ENCODE assay signal across 8 mouse cellular contexts in genomic region chr8:126944781-126945691, GRCm38 (mm10). TPM values are rescaled to one million over a fixed set of nuclear protein-coding genes. Genes with fewer than 3 reads are reported as not detected.
DNase-seq lines count a peak whose midpoint lies in the region; ATAC-seq and TF ChIP-seq lines count a peak whose summit lies in the region.

No protein-coding gene starts in this region.

- in situ Hi-C loops in ES-E14 (cut with MboI; ENCODE audit: low sequenced_read_pairs in 2 of 2, unreplicated experiment in 2 of 2): no loop called here

- H3K9me3 ChIP-seq in ES-E14 (ENCODE audit: control insufficient read depth, insufficient read depth, low read depth, low read length): no peaks in the 10 kb centered on the region
- H3K9me3 ChIP-seq in forebrain, embryonic 16.5 days (ENCODE audit: control insufficient read depth, low read length): no peaks in the 10 kb centered on the region
- H3K9me3 ChIP-seq in liver, embryonic 11.5 days (ENCODE audit: control insufficient read depth, low read length): no peaks in the 10 kb centered on the region
- no peaks in the 10 kb centered on the region for H3K9me3 ChIP-seq in neural tube, embryonic 12.5 days

- peaks cover 0 to 12% of the 10 kb centered on the region in 2 experiments; a peak in 1 of 4 replicates for H3K4me1 ChIP-seq in ES-E14 (ENCODE audit: control insufficient read depth in 2 of 2, insufficient read depth in 2 of 2, low read length in 2 of 2, poor library complexity in 1 of 2)
- H3K4me1 ChIP-seq in cerebellum, adult 2 months (ENCODE audit: control insufficient read depth, insufficient read depth, low read length): peaks cover 5% of the 10 kb centered on the region
- H3K4me1 ChIP-seq in forebrain, embryonic 16.5 days (replicated peaks; ENCODE audit: control insufficient read depth, insufficient read depth, low read length): peaks cover 26% of the 10 kb centered on the region
- H3K4me1 ChIP-seq in liver, embryonic 11.5 days (replicated peaks; ENCODE audit: control insufficient read depth, insufficient read depth, low read length): peaks cover 14% of the 10 kb centered on the region
- peaks cover 17% of the 10 kb centered on the region for H3K4me1 ChIP-seq in neural tube, embryonic 12.5 days

- H3K9ac ChIP-seq in ES-E14 (ENCODE audit: insufficient read depth, low read depth, low read length, poor library complexity, severe bottlenecking): peak overlapping the region; percentile 96
- H3K9ac ChIP-seq in forebrain, embryonic 16.5 days (replicated peaks; ENCODE audit: low read depth, low read length): peak overlapping the region; percentile 88
- peak overlapping the region; percentile 96 for H3K9ac ChIP-seq in liver, embryonic 11.5 days (ENCODE audit: low read depth, low read length)
- peak overlapping the region; percentile 88 for H3K9ac ChIP-seq in neural tube, embryonic 12.5 days

- peak overlapping the region; percentile 66 for H3K4me2 ChIP-seq in forebrain, embryonic 16.5 days (ENCODE audit: low read length)
- peak overlapping the region; percentile 94 for H3K4me2 ChIP-seq in liver, embryonic 11.5 days
- peak overlapping the region; percentile 85 for H3K4me2 ChIP-seq in neural tube, embryonic 12.5 days (replicated peaks)

- peak overlapping the region; percentile 50 for H3K27ac ChIP-seq in ES-E14 (ENCODE audit: insufficient read depth, low read depth, low read length, poor library complexity, severe bottlenecking)
- H3K27ac ChIP-seq in cerebellum, adult 2 months (ENCODE audit: insufficient read depth, low read length): peak overlapping the region; percentile 45
- H3K27ac ChIP-seq in forebrain, embryonic 16.5 days (ENCODE audit: low read length): peak overlapping the region; percentile 79
- peak overlapping the region; percentile 78 for H3K27ac ChIP-seq in liver, embryonic 11.5 days (ENCODE audit: low read depth, low read length)
- peak overlapping the region; percentile 59 for H3K27ac ChIP-seq in neural tube, embryonic 12.5 days

- ATAC-seq in forebrain, embryonic 16.5 days: peak; percentile 62
- ATAC-seq in liver, embryonic 11.5 days (replicated peaks; ENCODE audit: low FRiP score): peak; percentile 55
- peak; percentile 77 for ATAC-seq in neural tube, embryonic 12.5 days (ENCODE audit: low FRiP score, low read depth)

- peaks cover 19% of the 10 kb centered on the region for H3K36me3 ChIP-seq in ES-E14 (ENCODE audit: control insufficient read depth, insufficient read depth, low read length, poor library complexity, severe bottlenecking)
- peaks cover 2% of the 10 kb centered on the region; the same call in 1 of the 2 replicates for H3K36me3 ChIP-seq in forebrain, embryonic 16.5 days (ENCODE audit: control insufficient read depth, insufficient read depth)
- peaks cover 2% of the 10 kb centered on the region; the same call in 1 of the 2 replicates for H3K36me3 ChIP-seq in liver, embryonic 11.5 days (ENCODE audit: control insufficient read depth, insufficient read depth, low read length)
- peaks cover 20% of the 10 kb centered on the region for H3K36me3 ChIP-seq in neural tube, embryonic 12.5 days

- peak; percentile 39 for DNase-seq in 3T3-L1 (ENCODE audit: low read depth, low spot score)
- DNase-seq in ES-E14 (ENCODE audit: low read depth, low spot score): no peak
- DNase-seq in cerebellum, adult 2 months: peak; percentile 36
- peak; percentile 77 for DNase-seq in kidney, adult 18-20 months
- DNase-seq in liver, embryonic 11.5 days (ENCODE audit: low spot score): peak; percentile 70
- peak; percentile 56 for DNase-seq in thymus, postnatal 0 days (ENCODE audit: low spot score)

- WGBS in cerebellum, adult 2 months: under 1% methylated on average over 46 of the region's 46 CpGs
- under 1% methylated on average over 46 of the region's 46 CpGs for WGBS in forebrain, embryonic 16.5 days
- WGBS in liver, embryonic 11.5 days: under 1% methylated on average over 46 of the region's 46 CpGs
- under 1% methylated on average over 46 of the region's 46 CpGs for WGBS in neural tube, embryonic 12.5 days

- H3K27me3 ChIP-seq in cerebellum, adult 2 months (ENCODE audit: control insufficient read depth, insufficient read depth, low read length): no peaks in the 10 kb centered on the region
- H3K27me3 ChIP-seq in forebrain, embryonic 16.5 days (replicated peaks; ENCODE audit: control insufficient read depth, insufficient read depth, low read length): no peaks in the 10 kb centered on the region
- H3K27me3 ChIP-seq in liver, embryonic 11.5 days (replicated peaks; ENCODE audit: control insufficient read depth, insufficient read depth, low read length): no peaks in the 10 kb centered on the region
- no peaks in the 10 kb centered on the region for H3K27me3 ChIP-seq in neural tube, embryonic 12.5 days (replicated peaks)

- no peak for TF ChIP-seq POLR2A in cerebellum, adult 2 months (IDR thresholded peaks at IDR 0.05; ENCODE audit: borderline replicate concordance, insufficient read depth, low read length)

- TF ChIP-seq CTCF in cerebellum, adult 2 months (IDR thresholded peaks at IDR 0.05; ENCODE audit: borderline replicate concordance, insufficient read depth, low read depth, low read length): no peak

- H3K4me3 ChIP-seq in ES-E14 (ENCODE audit: insufficient read depth in 1 of 2, low read depth in 1 of 2, low read length in 2 of 2, poor library complexity in 1 of 2, severe bottlenecking in 1 of 2): peak overlapping the region; percentile 80 to 98
- peak overlapping the region; percentile 84 for H3K4me3 ChIP-seq in cerebellum, adult 2 months (replicated peaks; ENCODE audit: insufficient read depth, low read depth, low read length)
- peak overlapping the region; percentile 87 for H3K4me3 ChIP-seq in forebrain, embryonic 16.5 days (replicated peaks; ENCODE audit: low read length)
- H3K4me3 ChIP-seq in liver, embryonic 11.5 days (ENCODE audit: low read depth, low read length): peak overlapping the region; percentile 97
- peak overlapping the region; percentile 79 for H3K4me3 ChIP-seq in neural tube, embryonic 12.5 days

TF ChIP-seq in ES-E14, 5 proteins besides CTCF, POLR2A, EP300 and RAD21:
- TF ChIP-seq ZC3H11A (IDR thresholded peaks at IDR 0.05; ENCODE audit: borderline replicate concordance, low read depth, low read length) (no peak), HCFC1 (IDR thresholded peaks at IDR 0.05; ENCODE audit: borderline replicate concordance, insufficient read depth, low read length) (no peak), MAFK (IDR thresholded peaks at IDR 0.05; ENCODE audit: insufficient read depth, low read depth, low read length) (no peak), ZNF384 (IDR thresholded peaks at IDR 0.05; ENCODE audit: low read depth, low read length) (no peak), CHD2 (IDR thresholded peaks at IDR 0.05; ENCODE audit: low read depth, low read length) (no peak)
TF ChIP-seq in ES-E14: peak in this region for 0.

RNA-seq across cellular contexts. Expression of gene Tomm20, which starts 0.6 kb away (rescaled TPM):
- total RNA-seq in ES-E14 (2012; rRNA removed): 815 and 854 TPM in 2 replicates
- polyA plus RNA-seq in cerebellum, adult 2 months (2012; rRNA removed): 195 and 202 TPM in 2 replicates
- 191 and 193 TPM in 2 replicates for polyA plus RNA-seq in forebrain, embryonic 16.5 days (2015; fragmentation: Nextera tagmentation; extraction: Ambion mirVana)
- 359 and 372 TPM in 2 replicates for polyA plus RNA-seq in liver, embryonic 11.5 days (2014; fragmentation: Nextera tagmentation; extraction: Ambion mirVana)
- 188 and 189 TPM in 2 replicates for polyA plus RNA-seq in neural tube, embryonic 12.5 days (2016; fragmentation: Nextera tagmentation; extraction: Ambion mirVana)
- 327 and 329 TPM in 2 replicates for polyA plus RNA-seq in thymus, postnatal 0 days (2015; fragmentation: Nextera tagmentation; extraction: Ambion mirVana)

RNA-seq across cellular contexts. Expression of gene Rbm34, which starts 25.8 kb away (rescaled TPM):
- total RNA-seq in ES-E14 (2012; rRNA removed): 22.4 and 32.5 TPM in 2 replicates
- polyA plus RNA-seq in cerebellum, adult 2 months (2012; rRNA removed): 10.6 and 10.8 TPM in 2 replicates
- polyA plus RNA-seq in forebrain, embryonic 16.5 days (2015; fragmentation: Nextera tagmentation; extraction: Ambion mirVana): 23.8 and 23.9 TPM in 2 replicates
- 30.5 and 32.4 TPM in 2 replicates for polyA plus RNA-seq in liver, embryonic 11.5 days (2014; fragmentation: Nextera tagmentation; extraction: Ambion mirVana)
- polyA plus RNA-seq in neural tube, embryonic 12.5 days (2016; fragmentation: Nextera tagmentation; extraction: Ambion mirVana): 29.7 and 33.5 TPM in 2 replicates
- polyA plus RNA-seq in thymus, postnatal 0 days (2015; fragmentation: Nextera tagmentation; extraction: Ambion mirVana): 33.3 and 41.5 TPM in 2 replicates
